24 mouse cellular contexts compared by ENCODE assay signal in genomic region chr19:24331274-24331673, GRCm38 (mm10).
"Had no signal": no experiment of that assay in that cellular context is flagged by ENCODE, and none has a peak within 500 bp of the region (broad histone marks: within the 10 kb centered on the region; RNA-seq: fewer than 3 reads in every experiment).

No protein-coding gene starts in this region.

- H3K27ac ChIP-seq: gastrocnemius, adult 2 months; heart, adult 2 months; heart, embryonic 10.5 days; hindbrain, embryonic 10.5 days; hindbrain, embryonic 12.5 days; hindbrain, embryonic 14.5 days; intestine, embryonic 15.5 days; limb, embryonic 13.5 days; limb, embryonic 15.5 days; liver, embryonic 12.5 days; liver, embryonic 14.5 days had no signal

- DNase-seq: gastrocnemius, adult 2 months; gastrocnemius, postnatal 10 days; gastrocnemius, postnatal 25 days; heart, adult 2 months; heart, postnatal 10 days; heart, postnatal 4 days; kidney, adult 18-20 months; kidney, adult 8-10 months; kidney, postnatal 10 days; kidney, postnatal 25 days; kidney, postnatal 4 days; layer of hippocampus, adult 9-11 months; layer of hippocampus, postnatal 36 days; left cerebral cortex, postnatal 4 days had no signal

- H3K4me3 ChIP-seq: gastrocnemius, adult 2 months; heart, adult 2 months; heart, embryonic 10.5 days; heart, embryonic 12.5 days; hindbrain, embryonic 10.5 days; hindbrain, embryonic 12.5 days; intestine, embryonic 15.5 days; limb, embryonic 13.5 days; limb, embryonic 15.5 days; liver, embryonic 12.5 days had no signal
